Mouse (Mus musculus) neural tube, embryonic 10.5 days (tissue): ENCODE results near the gene Mmachc.
"Not testable (repeated sequence)": the region's sequence is repeated elsewhere in the genome, so short reads cannot be mapped to it uniquely, and the experiment has no call there.

Experiments
- DNase-seq: peaks from one replicate; pipeline ENCODE4 v3.0.0-alpha.2; 2017; ENCODE audit warnings: low spot score; ENCODE audit errors: extremely low spot score

The Mmachc gene

DNA sequence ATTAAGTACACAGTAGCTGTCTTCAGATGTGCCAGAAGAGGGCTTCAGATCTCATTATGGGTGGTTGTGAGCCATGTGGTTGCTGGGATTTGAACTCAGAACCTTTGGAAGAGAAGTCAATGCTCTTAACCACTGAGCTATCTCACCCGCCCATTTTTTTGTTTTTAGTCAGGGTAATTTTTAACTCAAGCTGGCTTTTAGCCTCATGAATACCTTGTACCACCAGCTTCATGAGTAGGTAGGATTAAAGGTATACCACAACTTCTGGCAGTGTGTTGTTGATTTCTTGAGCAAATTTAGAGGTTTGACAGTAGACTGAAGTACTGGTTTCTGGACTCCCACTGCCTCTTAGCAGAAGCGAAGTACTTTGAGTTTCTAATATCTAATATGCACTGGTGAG, 16.1 kb downstream of the Mmachc start:
- no peak for DNase-seq

DNA sequence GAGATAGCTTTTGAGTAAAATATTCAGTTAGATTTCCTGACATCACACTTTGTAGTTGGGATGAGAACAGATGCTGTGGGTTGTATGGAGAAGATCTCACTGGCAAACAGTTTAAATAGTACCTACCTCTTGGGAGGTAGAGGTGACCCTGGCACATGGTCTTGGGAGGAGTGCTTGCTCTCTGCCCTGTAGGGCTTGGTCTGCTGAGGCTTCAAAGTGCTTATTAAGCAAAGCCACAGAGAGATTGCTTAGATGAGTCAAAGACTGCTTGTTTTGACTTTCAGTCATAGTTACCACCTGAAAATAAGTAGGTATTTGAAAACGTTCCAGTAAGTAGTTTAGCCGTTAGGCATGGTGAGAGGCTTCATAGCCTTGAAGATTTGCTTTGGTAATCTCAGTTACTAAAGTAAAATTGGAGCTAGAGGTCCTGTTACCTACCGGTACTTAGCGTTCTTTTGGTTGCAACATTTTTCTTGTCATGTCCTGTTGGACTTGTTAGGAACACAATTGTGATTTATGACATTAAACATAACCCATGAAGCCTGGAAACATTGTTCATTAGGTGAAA, 18.8 kb downstream of the Mmachc start:
- no peak for DNase-seq

DNA sequence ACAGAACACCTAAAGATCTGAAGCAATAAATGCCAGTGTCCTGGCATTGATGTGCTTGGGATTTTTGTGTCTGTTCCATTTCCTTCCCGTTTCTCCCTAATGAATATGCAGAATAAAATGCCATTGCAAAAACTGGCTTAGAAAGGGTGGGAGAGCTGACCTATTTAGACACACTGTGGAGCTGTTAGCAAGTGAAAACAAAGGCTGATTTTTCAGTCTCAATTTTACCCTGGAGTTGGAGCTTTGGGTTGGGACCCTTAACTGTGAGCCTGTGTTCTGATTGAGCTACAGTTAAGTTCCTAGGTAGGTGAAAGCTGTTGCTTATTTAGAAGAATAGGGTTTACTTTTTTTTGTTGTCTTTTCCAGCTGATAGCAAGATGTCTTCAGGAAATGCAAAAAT, 21.2 kb downstream of the Mmachc start:
- no peak for DNase-seq

DNA sequence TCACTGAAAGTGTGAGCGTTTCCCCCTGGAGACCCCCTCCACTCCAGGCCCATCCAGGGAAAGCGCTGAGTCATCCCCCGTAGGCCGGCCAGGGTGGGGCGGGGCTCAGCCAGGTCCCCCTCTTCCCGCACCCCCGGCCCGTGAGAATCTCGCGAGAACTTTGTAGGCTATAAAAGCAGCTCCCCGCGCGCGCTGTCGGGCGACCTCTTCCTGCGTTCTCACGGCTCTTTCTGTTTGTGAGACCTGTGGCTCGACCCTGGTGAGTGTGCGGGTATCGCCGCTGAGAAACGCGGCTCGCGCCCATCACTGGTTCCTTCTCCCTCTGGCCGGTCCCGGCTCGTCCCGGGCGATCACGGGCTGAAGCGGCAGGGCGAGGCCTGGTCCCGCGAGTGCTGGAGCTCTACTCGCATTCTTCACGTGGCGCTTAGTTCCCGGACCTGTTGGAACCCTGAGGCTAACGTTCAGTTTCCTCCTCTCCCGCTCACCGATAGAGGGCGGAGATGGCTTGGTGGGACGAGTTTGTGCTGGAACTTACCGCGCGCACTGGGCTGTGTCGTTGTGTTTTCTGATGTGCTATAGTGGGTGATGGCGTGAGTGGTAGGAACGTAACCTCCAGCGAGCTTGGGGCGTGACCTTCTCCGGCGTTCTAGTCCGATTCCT, 22.7 kb downstream of the Mmachc start, which contains the start of gene Prdx1:
TSS of gene Prdx1 (plus strand) at position 143 of the 660 bp plus-strand sequence.
- DNase-seq = peak; percentile 100

DNA sequence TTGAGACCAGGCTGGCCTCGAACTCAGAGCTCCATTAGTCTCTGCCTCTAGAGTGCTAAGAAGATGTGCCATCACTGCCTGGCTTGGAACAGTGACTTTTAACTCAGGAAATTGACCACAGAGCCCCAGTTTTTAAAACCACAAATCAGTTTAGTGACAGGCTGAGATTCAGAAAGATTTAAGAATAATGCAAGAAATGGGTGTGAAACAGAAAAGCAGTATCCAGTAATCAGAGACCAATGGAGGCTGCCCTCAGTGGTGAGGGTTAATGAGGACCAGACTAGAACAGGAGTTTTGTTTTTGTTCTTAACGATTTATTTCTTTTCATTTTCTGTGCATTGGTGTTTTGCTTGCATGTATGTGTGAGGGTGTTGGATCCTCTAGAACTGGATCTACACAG, 23.5 kb downstream of the Mmachc start:
- DNase-seq = no peak

DNA sequence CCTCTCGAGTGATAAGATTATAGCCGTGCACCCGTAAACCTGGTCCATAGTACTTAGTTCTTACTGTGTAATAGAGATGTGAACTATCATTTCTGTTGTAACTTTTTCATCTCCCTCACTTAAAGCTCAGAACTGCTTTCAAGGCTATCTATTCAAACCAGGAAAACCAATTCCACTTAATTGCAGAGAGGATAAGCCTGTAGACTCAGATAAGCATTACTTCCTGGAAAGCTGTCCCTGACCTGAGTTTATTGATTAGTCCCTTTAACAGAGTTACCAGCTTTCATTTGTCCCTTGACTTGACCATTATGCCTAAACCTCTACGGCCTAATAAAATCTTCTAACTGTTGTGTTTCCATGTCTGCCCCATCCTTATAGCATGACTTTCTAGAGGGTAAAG, 24.2 kb downstream of the Mmachc start:
- no peak for DNase-seq

DNA sequence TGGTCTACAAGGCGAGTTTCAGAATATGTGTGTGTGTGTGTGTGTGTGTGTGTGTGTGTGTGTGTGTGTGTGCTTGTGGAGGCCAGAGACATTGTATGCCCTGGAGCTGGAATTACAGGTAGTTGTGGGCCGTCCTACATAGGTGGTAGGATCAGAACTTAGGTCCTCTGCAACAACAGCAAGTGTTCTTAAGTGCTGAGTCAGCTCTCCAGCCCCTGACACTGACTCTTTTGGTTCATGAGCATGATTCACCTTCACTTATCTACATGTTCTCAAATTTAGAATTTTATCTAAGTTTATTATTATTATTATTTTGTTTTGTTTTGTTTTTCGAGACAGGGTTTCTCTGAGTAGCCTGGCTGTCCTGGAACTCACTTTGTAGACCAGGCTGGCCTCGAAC, 27.7 kb downstream of the Mmachc start:
- not testable (repeated sequence) for DNase-seq

DNA sequence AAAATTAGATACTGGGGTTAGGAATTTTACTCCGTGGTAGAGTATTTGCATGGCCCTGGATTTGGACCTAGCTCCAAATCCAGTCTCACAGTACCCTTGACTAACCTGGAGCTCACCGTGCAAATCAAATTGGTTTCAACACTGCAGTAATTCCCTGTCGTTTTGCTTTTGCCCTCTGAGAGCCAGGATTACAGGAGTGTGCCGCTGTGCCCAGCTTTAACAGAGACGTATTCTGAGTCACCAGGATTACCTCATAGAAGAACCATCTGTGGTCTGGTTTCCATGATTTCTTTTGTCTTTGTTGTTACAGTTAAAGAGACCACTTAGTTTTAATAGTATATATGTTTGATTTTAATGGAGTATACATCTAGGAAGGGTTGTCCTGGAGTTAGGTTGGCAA, 29.1 kb downstream of the Mmachc start:
- no peak for DNase-seq

DNA sequence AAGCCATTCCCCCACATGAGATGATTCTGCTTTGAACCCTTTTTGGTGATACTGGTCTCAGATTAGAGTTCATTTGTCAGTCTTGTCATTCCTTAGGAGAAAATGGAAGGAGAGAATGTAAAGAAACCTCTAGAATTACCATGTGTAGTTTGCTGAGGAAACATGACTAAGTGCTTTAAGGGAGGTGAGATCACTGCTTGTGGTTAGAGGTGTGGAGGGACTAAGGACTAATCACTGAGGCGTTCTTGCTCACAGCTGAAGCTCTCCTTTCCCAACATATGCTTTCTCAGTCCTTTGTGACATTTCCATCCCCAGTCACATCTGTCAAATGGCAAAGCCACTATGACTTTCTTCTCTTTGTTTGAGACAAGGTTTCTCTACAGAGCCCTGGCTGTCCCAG, 30.4 kb downstream of the Mmachc start:
- DNase-seq = no peak

DNA sequence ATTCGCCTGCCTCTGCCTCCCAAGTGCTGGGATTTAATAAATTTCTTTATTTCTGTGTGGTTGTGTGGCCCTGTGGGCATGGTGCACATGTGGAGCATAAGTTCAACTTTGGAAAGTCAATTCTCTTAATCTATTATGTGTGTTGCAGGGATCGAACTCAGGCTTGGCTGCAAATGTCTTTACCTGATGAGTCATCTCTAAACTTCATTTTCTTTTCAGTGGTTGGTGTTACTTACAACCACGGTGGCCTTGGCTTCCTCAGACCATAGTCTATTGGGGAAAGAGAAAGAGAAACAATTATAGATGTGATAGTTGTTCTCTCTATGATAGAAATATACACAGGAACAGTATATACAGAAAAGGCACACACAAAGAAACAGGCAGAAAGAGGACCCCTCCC, 32.2 kb downstream of the Mmachc start:
- DNase-seq = no peak

DNA sequence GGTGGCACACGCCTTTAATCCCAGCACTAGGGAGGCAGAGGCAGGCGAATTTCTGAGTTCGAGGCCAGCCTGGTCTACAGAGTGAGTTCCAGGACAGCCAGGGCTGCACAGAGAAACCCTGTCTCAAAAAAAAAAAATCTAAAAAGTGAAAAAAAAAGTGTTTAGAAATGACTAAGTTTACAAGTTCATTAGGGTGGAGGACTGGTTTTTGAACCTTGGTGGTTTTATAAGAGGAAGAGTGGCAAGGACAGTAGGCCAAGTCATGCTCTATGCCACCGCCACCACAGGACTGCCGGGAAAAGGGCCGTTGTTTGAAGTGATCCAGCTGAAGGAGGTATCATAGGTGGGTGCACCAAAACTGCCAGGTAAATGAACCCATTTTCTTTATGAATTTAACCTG, 33.4 kb downstream of the Mmachc start:
- not testable (repeated sequence) for DNase-seq

DNA sequence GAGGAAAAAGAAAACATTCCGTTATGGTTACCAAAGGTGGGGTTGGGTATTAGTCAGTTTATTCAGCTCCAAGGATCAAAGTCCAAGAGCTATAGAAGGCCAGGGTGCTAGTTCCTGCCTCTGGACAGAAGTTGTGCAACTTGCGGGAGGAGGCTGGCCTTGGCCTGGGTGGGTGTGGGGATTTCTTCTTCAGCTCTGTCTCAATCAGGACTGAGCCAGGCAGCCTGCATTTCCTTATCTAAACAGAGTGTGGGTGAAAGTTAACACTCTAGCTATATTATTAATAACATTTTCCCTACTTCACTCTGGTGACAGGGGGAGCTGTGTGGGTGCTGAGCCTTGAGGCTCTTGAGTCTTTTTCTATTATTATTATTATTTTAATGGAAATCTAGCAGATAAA, 35.4 kb downstream of the Mmachc start:
- DNase-seq = no peak

DNA sequence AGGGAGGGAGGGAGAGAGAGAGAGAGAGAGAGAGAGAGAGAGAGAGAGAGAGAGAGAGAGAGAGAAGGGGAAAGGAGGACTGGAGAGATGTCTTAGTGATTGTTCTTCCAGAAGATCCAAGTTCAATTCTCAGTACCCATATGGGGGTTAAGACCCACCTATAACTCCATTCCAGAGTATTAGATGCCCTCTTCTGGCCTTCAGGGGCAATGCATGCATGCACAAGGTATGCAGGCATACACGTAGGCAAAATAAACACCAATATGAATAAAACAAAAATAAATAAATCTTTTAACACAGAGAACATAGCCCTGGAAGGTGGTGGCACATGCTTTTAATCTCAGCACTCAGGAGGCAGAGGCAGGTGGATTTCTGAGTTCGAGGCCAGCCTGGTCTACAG, 38.9 kb downstream of the Mmachc start:
- no peak for DNase-seq

DNA sequence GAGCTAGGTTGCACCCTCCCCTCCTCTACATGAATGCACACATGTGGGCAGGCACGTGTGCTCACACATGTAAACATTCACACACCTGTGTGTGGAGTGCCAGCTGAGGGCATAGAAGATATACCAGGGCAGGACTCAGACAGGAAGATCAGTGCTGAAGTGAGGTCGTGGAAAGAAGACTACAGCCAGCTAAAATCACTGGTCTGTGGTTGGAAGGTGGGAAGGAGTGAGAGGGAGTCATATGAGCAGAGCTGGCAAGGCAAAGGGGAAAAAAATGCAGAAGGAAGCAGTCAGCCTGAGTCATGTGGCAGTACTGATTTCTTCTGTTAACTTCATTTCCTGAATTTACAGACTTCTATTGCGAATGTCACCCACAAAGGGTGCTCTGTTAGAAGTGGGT, 40.1 kb downstream of the Mmachc start:
- DNase-seq = no peak

DNA sequence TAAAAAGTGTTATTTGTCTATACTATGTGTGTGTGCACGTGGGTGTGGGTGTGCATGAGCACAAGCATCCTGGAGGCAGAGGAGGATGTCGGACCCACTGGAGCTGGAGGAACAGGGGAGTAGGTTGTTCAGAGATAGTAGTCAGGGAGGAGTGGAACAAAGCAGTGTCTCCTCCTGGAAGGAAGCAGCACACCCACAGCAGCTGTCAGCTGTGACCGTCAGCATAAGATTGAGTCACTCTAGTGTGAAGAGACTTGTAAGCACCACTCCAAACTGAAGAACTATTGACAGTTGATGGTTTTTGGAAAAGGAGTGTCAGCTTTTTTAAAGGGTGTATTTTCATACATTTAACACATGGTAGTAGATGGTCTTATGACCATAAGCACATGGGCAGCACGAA, 41.6 kb downstream of the Mmachc start:
- DNase-seq = no peak

DNA sequence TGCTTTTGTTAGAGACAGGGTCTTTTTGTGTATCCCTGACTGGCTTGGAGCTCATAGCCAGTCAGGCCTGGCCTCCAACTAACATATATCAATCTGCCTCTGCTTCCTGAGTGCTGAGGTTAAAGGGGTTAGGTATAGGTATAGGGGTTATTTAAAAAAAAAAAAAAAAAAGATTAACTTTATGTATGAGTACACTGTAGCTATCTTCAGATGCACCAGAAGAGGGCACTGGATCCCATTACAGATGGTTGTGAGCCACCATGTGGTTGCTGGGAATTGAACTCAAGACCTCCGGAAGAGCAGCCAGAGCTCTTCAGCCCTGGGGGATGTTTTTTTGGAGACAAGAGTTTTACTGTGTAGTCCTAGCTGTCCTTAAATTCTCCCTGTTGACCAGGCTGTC, 46.2 kb downstream of the Mmachc start:
- no peak for DNase-seq

DNA sequence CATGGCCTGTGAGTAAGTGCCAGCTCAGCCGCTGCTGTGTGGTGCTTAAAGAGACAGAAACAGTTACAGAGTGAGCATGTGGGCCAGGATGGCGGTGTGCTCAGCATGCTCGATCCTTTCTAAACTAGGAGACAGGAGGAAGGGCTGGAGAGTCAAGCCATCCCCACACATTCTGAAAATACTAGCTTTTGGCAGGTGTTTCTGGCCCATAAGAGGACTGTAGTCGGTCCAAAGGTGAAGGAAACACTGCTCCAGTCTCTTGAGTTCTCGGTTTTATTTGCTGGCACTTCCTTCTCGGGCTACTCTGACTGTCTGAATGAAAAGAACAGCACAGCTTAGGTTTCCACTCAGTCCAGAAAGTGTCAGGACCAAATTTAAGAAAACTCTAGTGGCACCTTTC, 47.4 kb downstream of the Mmachc start:
- no peak for DNase-seq

DNA sequence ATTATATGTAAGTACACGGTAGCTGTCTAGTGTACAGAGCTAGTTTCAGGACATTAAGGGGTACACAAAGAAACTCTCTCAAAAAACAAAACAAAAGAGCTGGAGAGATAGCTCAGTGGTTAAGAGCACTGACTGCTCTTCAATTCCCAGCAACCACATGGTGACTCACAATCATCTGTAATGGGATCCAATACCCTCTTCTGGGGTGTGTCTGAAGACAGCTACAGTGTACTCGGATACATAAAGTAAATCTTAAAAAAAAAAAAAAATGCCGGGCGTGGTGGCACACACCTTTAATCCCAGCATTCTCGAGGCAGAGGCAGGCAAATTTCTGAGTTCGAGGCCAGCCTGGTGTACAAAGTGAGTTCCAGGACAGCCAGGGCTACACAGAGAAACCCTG, 48.3 kb downstream of the Mmachc start:
- not testable (repeated sequence) for DNase-seq

DNA sequence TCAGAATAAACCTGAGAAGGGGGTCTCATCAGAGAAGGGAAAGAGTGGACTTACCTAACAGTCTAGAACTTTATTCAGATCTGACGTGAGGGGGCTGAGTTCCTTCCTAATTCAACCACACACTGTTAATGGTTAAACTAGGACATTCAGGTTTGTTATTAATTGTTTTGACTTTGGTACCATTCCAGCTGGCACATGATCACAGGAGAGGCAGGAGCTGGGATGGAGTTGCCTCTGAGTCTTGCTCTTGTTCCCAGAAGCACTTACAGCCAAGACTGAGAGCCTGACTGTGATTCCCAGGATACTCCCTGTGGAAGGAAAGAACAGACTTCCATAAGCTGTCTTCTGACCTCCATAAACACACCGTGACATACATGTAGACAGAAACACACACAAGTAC, 48.7 kb downstream of the Mmachc start:
- DNase-seq = no peak

DNA sequence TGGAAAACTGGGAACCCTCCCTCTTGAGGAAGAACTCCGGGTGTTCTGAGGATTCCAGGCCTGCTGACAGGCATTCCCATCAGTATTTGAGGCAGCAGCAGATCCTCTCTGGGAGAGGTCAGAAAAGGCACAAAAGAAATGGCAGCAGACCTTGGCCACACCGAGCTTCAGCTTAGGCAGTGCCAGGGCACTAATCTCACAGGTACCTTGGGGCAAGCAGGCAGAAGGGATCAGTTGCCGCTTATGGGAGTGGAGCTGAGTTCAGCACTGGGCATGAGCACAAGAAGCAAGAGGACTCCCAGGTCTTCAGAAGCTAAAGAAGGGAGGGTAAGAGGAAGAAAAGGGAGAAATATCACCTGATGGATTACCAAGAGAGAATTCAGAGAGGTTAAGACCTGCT, 50.2 kb downstream of the Mmachc start:
- no peak for DNase-seq

DNA sequence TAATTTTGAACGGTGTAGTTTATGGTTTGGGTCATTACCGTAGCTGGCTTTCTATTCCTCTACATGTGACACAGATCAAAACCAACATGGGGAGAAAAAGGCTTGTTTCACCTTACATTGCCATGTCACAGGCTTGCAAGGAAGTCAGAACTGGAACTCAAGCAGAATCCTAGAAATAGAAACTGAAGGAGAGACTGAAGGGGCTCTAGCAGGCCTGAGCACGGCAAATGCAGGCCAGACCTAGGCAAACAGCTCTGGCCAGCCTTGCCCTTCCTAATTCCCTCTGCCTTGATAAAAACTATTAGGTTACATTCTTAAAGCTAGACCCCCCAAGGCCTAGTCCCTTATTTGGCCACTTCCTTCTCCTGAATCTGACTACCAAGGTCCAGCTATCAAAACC, 52.5 kb downstream of the Mmachc start:
- DNase-seq = no peak

DNA sequence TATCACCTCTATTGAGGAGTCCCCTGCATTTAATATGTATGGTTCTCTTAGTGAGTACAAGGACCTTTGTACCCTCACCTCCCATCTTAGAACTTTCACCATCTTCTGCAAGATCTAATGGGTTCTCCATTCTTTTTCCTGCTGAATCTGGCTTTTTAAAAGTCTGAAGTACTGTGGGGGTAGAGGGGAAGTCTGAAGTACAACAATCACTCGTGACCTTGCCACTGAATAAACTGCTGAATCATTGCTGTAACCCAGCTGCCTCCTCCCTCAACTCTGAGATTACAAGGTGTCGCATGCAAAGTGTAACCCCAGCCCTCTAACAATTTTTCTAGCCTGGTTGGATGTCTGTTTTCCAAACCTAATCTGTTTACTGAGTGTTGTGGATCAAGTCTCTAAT, 53.1 kb downstream of the Mmachc start:
- no peak for DNase-seq

DNA sequence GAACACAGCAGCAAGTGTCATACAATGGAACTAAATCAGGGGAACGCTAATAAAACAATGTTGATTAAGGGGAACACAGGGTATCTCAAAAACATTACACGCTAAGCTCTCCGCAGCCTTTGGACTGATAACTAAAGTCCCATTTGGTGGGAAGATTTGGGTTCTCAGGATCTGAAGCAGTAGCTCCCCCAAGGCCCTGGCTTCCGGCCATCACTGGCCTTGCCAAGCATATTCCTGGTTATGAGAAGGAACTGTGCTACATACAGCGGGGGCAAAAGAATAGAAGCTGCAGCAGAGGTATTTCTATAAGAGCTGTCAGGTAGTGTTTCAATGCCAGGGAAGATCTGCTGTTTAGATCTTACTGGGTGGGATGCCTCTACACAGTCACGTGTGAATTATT, 55.0 kb downstream of the Mmachc start:
- no peak for DNase-seq
